Mouse (Mus musculus) limb, embryonic 12.5 days (tissue): ENCODE results near the gene Tmem131l. TPM values are rescaled to one million over a fixed set of nuclear protein-coding genes. Genes with fewer than 3 reads are reported as not detected.
A peak's percentile ranks its signal among the peaks of the same experiment; 100 is the strongest.

Experiments used
- ATAC-seq: fragments of 200-750 bp; cut with Nextera tagmentation; 2 replicates; pipeline ENCODE4 v1.8.0; 2017; ENCODE audit warnings: low read depth, moderate TSS enrichment; ENCODE audit not compliant: insufficient number of reproducible peaks, insufficient read depth, low FRiP score, low TSS enrichment
- H3K27ac ChIP-seq: fragments of 300-500 bp; sonication (generic); 2 replicates; pipeline ENCODE4 v1.5.1; 2016; ENCODE audit warnings: mild to moderate bottlenecking, moderate library complexity
- H3K27me3 ChIP-seq: fragments of 300-500 bp; sonication (generic); 2 replicates; pipeline ENCODE4 v1.6.1; 2016; ENCODE audit warnings: mild to moderate bottlenecking, moderate library complexity
- H3K36me3 ChIP-seq: fragments of 300-500 bp; sonication (generic); 2 replicates; pipeline ENCODE4 v1.6.1; 2016; ENCODE audit warnings: mild to moderate bottlenecking, moderate library complexity
- H3K4me1 ChIP-seq: fragments of 300-500 bp; sonication (generic); replicated peaks from 2 replicates; pipeline ENCODE4 v1.6.1; 2016
- H3K4me2 ChIP-seq: fragments of 300-500 bp; sonication (generic); 2 replicates; pipeline ENCODE4 v1.6.1; 2016; ENCODE audit warnings: mild to moderate bottlenecking, moderate library complexity
- H3K4me3 ChIP-seq: fragments of 300-500 bp; sonication (generic); replicated peaks from 2 replicates; pipeline ENCODE4 v1.5.1; 2016; ENCODE audit warnings: mild to moderate bottlenecking
- H3K9ac ChIP-seq: fragments of 300-500 bp; sonication (generic); replicated peaks from 2 replicates; pipeline ENCODE4 v1.6.1; 2016; ENCODE audit warnings: mild to moderate bottlenecking, moderate library complexity
- H3K9me3 ChIP-seq: fragments of 300-500 bp; sonication (generic); 2 replicates; pipeline ENCODE4 v1.6.1; 2016; ENCODE audit warnings: mild to moderate bottlenecking, moderate library complexity
- WGBS: fragments of 180-500 bp; shearing (Covaris S2); methylation state at CpG from one replicate; pipeline ENCODE4 v1.1.7; 2016; 5-methylcytosine and 5-hydroxymethylcytosine counted together
- polyA plus RNA-seq: library from polyadenylated mRNA; unstranded; fragments of >200 nt; fragmentation: Nextera tagmentation; extraction: Ambion mirVana; gene quantifications from 2 replicates; pipeline ENCODE4 v1.2.1, GENCODE M21; 2016

Tmem131l gene
- polyA plus RNA-seq, 1 experiment from 2014 or later: 72.0 TPM

DNA sequence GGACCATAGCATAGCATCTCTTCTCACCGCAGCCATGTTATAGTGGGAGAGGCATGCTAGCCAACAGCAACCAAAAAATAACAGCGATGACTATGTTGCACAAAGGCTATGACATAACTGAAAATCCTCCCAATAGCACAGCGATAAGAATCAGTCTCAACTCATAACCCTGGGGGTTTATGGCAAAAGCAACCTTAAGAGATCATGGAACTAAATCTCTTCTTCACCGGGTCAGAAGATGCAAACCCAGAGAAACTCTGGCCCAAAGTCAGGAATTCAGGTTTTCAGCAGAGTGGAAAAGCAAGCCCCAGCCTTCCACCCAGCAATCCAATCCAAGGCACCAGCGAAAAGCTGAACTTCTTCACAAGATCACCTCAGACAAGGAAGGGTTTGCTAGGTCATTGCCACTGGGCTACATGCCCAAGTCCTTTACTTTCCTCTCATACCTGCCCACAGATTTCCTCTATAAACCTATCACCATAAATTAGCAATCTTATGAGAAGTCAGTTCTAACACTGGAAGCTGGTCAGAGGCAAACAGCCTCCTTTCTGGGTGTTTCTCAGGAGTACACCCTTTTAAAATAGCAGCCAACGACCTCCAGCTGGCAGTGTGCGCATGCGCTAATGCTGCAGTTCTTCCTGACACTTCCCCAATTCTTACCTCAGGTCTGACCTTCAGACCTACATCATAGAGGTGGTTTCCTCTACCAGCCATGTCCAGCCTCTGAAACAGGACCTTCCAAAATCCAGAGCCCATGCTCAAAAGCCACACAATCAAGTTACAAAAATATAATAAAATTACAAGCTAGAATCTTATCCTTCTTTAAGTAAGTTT, 48.1 kb downstream of the Tmem131l start:
- Histone ChIP-seq H3K4me1 (peaks cover 84% of the 10 kb centered on the region), H3K4me3 (no peak overlapping the region), H3K36me3 (no peaks in the 10 kb centered on the region), H3K9me3 (no peaks in the 10 kb centered on the region), H3K27ac (no peak overlapping the region), H3K4me2 (no peak overlapping the region), H3K27me3 (no peaks in the 10 kb centered on the region), H3K9ac (no peak overlapping the region)
- 79% methylated on average over 8 of the region's 8 CpGs for WGBS
- ATAC-seq: no peak

DNA sequence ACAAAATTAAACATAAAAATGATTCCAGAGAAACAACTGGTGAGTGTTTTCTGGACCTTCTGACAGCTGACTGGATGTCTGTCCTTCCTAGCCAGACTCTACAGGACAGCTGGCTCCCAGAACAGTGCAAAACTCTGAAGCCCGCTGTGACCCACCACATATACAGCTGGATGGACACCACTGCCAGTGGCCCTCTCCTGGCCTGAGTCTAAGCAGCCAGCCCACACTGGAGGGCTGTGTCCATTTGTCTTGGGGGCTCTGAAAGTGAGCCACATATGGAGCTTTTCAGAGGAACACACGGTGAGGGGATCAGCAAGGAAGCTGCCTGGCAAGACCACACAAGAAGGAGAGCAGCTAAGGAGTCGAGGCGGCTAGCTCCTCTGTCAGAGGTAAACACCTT, 51.8 kb downstream of the Tmem131l start:
- Histone ChIP-seq H3K9me3 (no peaks in the 10 kb centered on the region), H3K4me2 (no peak overlapping the region), H3K27me3 (no peaks in the 10 kb centered on the region), H3K36me3 (no peaks in the 10 kb centered on the region), H3K9ac (no peak overlapping the region), H3K4me3 (no peak overlapping the region), H3K27ac (0 out of 2 replicates have a peak overlapping the region, but pooled peaks have one; percentile 4), H3K4me1 (peaks cover 76% of the 10 kb centered on the region)
- ATAC-seq: no peak; the same call in 1 of the 2 replicates
- WGBS: 13% methylated on average over 4 of the region's 4 CpGs

DNA sequence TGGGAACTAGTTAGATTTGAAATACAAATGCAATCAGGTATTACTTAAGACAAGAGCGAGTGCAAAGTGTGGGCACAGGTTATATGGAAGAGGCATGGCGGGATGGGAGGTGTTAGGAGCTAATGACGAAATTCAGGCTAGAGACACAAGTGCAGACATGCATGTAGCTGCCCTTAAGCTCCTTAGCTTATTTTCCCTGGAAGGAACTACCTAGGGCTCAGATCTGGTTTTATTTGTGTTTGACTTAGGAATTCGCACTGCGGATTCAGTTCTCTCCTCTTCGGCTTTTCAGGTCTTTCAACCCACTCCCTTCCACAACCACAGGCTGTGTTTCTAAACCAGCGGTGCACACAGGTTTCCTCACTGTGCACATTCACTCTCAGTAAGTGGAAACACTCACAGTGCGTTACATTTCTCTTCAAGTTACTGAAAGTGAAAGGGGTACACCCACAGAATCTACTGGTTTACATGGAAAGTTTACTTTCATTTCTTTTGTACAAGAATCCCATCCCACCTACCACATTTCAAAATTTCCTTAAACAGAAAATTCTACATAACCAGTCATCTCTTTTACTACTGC, 52.4 kb downstream of the Tmem131l start:
- H3K9me3 ChIP-seq: no peaks in the 10 kb centered on the region
- H3K4me3 ChIP-seq: no peak overlapping the region
- H3K27me3 ChIP-seq: no peaks in the 10 kb centered on the region
- peak overlapping the region; percentile 29; the same call in 1 of the 2 replicates for H3K27ac ChIP-seq
- no peak for ATAC-seq
- H3K36me3 ChIP-seq: no peaks in the 10 kb centered on the region
- no peak overlapping the region for H3K4me2 ChIP-seq
- no peak overlapping the region for H3K9ac ChIP-seq
- H3K4me1 ChIP-seq: peaks cover 74% of the 10 kb centered on the region
- WGBS: 63% methylated on average over 8 of the region's 8 CpGs

DNA sequence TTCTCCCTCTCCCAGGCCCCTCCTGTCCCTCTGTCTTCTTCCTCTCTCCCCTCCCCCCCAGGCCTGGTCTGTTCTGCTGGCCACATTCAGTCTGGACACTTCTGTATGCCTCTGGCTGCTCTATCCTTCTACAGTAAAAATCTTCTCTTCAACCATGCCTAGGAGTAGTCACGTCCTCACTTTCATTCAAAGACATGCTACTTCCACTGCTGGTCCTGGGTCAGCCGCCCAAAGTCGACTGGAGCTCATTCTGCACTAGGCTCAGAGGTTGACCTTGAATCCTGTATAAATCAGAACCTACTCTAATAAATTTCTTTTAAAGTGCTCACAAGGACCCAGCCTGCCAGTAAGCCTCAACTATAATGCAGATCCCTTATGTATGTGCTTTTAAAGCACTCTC, 53.2 kb downstream of the Tmem131l start:
- Histone ChIP-seq H3K4me2 (no peak overlapping the region), H3K9ac (no peak overlapping the region), H3K27me3 (no peaks in the 10 kb centered on the region), H3K9me3 (no peaks in the 10 kb centered on the region), H3K36me3 (no peaks in the 10 kb centered on the region), H3K4me1 (peaks cover 65% of the 10 kb centered on the region), H3K4me3 (no peak overlapping the region), H3K27ac (no peak overlapping the region)
- 32% methylated on average over 3 of the region's 3 CpGs for WGBS
- ATAC-seq: no peak

DNA sequence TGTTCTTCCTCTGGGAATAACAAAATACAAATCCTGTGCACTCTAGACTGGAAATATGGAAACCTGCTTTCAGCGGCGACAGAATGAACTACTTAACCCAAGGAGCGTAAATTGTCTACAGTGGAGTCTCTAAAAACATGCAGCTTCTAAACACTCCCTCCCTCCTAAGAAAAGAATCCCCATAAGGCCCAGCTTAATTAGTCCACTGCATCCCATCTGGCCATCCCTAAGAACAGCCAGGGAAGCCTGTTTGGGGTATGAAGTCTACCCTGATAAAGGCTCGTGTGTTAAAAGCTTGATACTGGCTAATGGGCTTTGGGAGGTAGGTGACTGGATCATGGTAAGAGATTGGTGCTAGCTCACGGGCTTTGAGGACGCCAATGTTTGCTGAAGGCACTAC, 54.5 kb downstream of the Tmem131l start:
- no peaks in the 10 kb centered on the region for H3K36me3 ChIP-seq
- H3K4me2 ChIP-seq: no peak overlapping the region
- H3K4me1 ChIP-seq: peaks cover 76% of the 10 kb centered on the region
- no peak overlapping the region for H3K27ac ChIP-seq
- 51% methylated on average over 6 of the region's 6 CpGs for WGBS
- ATAC-seq: no peak
- H3K9me3 ChIP-seq: no peaks in the 10 kb centered on the region
- H3K9ac ChIP-seq: no peak overlapping the region
- H3K27me3 ChIP-seq: no peaks in the 10 kb centered on the region
- H3K4me3 ChIP-seq: no peak overlapping the region

DNA sequence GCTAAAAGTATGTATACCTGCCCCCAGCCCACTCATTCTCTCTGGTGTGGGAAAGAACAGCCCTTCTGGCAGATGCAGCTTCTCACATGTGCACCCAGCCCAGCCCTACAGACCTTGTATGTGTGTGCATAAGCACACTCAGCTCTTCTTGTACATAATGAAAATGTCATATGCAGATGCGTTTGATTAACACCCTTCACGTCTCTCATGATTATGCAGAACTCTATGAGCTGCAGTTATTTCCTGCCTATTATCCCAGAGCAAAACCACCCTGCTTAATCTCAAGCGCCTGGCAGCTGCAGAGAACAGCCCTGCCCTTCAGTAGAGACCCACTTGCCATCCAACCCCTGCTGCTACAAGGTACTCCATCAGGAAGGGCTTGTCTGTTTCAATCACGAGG, 55.6 kb downstream of the Tmem131l start:
- ATAC-seq: no peak

DNA sequence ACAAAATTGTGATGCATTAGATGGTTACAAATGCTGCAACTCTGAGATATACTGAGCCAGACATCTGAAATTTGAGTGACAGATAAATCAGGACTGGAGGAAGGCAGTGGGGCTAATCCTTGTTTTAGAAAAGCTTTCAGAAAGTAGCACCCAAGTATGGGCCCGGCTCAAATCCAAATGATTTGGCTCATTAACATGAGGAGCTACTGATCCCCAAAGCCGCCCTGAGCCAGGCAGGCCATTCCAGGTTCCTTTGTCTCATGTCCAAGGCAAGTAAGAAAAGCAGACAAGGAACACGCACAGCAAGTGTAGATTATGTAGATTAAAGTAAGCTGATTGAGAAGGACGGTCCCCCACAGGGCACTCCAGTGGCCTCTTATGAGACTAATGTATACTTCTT, 57.2 kb downstream of the Tmem131l start:
- no peaks in the 10 kb centered on the region for H3K36me3 ChIP-seq
- WGBS: 80% methylated on average over 4 of the region's 4 CpGs
- H3K9me3 ChIP-seq: no peaks in the 10 kb centered on the region
- ATAC-seq: no peak
- no peak overlapping the region for H3K4me2 ChIP-seq
- H3K27me3 ChIP-seq: no peaks in the 10 kb centered on the region
- no peak overlapping the region for H3K4me3 ChIP-seq
- H3K4me1 ChIP-seq: peaks cover 73% of the 10 kb centered on the region
- no peak overlapping the region for H3K9ac ChIP-seq
- no peak overlapping the region for H3K27ac ChIP-seq

More for the DNA sequence above, 55.6 kb downstream of the Tmem131l start:
- Histone ChIP-seq H3K9ac (no peak overlapping the region), H3K27me3 (no peaks in the 10 kb centered on the region), H3K4me3 (no peak overlapping the region), H3K4me2 (no peak overlapping the region), H3K4me1 (peaks cover 78% of the 10 kb centered on the region), H3K36me3 (no peaks in the 10 kb centered on the region), H3K27ac (no peak overlapping the region), H3K9me3 (no peaks in the 10 kb centered on the region)
- WGBS: 44% methylated on average over 4 of the region's 4 CpGs

DNA sequence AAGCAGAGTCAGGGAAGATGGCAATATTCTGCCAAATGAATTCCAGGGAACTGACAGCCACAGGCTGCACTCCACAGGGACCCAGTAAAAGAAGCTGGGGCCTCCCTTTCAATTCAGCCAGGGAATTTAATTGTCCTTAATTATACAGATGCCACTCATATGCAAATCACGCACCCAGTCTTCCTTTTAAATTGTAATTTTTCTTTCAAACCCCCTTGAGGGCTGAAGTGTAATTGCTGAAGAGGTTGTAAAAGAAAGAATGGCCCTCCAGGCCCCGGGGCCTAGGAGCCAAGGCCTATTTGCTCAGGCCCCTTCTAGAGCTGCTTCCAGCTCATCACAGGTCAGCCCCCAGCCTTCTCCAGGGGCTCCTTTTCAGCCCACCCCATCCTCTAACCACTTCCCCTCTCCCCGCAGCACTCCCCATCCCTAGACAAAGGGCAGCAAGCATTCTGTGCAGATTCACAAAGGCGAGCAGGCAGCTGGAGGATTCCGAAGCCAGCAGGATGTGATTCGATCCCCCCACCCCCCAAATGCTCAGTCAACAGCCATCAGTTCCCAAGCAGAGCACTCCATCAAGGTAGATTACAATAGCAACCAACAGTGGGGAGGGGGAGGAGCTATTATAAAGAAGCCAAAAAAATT, 59.6 kb downstream of the Tmem131l start:
- Histone ChIP-seq H3K9ac (no peak overlapping the region), H3K4me3 (no peak overlapping the region), H3K4me2 (no peak overlapping the region), H3K36me3 (no peaks in the 10 kb centered on the region), H3K9me3 (no peaks in the 10 kb centered on the region), H3K27ac (peak overlapping the region; percentile 73; the same call in 1 of the 2 replicates), H3K27me3 (no peaks in the 10 kb centered on the region), H3K4me1 (peaks cover 56% of the 10 kb centered on the region)
- WGBS: 13% methylated on average over 6 of the region's 6 CpGs
- peak; percentile 64; the same call in 1 of the 2 replicates for ATAC-seq

DNA sequence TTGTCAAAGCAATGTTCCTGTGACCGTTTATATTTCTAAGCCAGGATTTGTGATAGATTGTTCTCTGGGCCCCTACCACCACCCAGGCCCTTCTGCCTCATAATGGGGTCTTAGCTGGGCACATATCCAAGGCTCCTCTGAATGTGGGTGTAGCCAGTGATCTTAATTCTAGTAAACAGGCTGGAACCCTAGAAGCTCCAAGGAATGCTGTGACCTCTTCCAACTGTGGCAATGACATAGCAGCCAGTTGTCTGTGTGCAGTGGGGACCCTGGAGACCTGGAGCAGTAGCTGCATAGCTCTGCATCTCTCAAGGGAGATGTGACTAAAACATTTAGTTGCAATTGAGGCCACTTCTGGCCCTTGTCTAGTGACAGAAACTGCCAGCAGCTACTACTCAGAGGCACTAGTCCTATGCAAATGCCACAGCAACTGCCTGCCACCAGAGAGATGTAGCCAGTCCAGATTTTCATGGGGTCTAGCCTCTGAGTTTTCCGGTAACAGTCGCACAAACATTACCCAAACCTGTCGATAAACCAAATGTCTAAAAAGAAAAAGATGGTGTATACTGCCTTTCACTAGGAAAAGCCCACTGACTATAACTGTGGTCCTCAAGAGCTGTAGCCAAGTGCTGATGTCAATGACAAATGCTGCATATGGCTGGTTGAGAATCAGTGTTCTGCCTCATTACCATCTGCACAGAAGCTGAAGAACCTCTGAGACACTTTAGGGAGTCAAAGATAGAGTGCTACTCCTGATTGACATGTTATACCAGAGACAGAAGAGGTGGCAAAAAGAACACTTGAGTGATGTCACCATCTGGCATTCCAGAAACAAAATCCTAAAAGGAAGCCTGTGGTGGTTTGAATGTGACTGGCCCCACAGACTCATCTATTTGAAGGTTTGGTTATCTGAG, 61.2 kb downstream of the Tmem131l start:
- Histone ChIP-seq H3K9me3 (no peaks in the 10 kb centered on the region), H3K27me3 (no peaks in the 10 kb centered on the region), H3K4me2 (no peak overlapping the region), H3K36me3 (no peaks in the 10 kb centered on the region), H3K9ac (no peak overlapping the region), H3K27ac (0 out of 2 replicates have a peak overlapping the region, but pooled peaks have one; percentile 41), H3K4me3 (no peak overlapping the region), H3K4me1 (peaks cover 51% of the 10 kb centered on the region)
- no peak for ATAC-seq
- WGBS: 87% methylated on average over 4 of the region's 4 CpGs

DNA sequence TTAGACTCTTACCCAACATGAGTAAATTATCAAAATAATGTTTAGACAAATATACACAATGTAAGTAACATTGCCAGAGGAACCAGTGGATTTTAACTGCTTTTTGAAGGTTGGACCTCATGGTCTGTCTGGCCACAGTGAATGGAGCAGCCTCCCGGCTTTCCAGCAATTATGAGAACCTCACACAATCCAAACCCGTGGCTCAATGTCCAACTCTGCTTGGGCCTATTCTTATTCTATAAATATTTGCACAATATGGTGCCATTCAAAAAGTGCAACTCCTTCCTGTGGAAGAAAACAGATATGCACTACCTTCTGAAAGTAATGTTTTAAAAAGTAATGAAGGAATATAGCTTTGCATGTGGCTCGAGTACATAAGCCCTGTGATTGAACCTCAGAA, 62.2 kb downstream of the Tmem131l start:
- no peak overlapping the region for H3K27ac ChIP-seq
- no peaks in the 10 kb centered on the region for H3K27me3 ChIP-seq
- no peak overlapping the region for H3K9ac ChIP-seq
- no peaks in the 10 kb centered on the region for H3K9me3 ChIP-seq
- no peak overlapping the region for H3K4me3 ChIP-seq
- no peak overlapping the region for H3K4me2 ChIP-seq
- peaks cover 53% of the 10 kb centered on the region for H3K4me1 ChIP-seq
- no peaks in the 10 kb centered on the region for H3K36me3 ChIP-seq
- 89% methylated on average over 3 of the region's 3 CpGs for WGBS
- ATAC-seq: no peak
